Mouse (Mus musculus) small intestine, adult 2 months (tissue): ENCODE measurements around the gene Gfy.

Experiments used
- CTCF ChIP-seq: fragments of 200-500 bp; IDR thresholded peaks from 2 replicates; pipeline ENCODE4 v1.5.1; 2012; ENCODE audit warnings: low read depth, mild to moderate bottlenecking, control low read depth, inconsistent platforms, low read length, moderate library complexity, mixed read lengths; ENCODE audit not compliant: insufficient replicate concordance, insufficient read length; ENCODE audit errors: extremely low read depth
- POLR2A ChIP-seq: fragments of 200-500 bp; IDR thresholded peaks from 2 replicates; pipeline ENCODE4 v1.6.1; 2012; ENCODE audit warnings: low read depth, mild to moderate bottlenecking, control low read depth, inconsistent platforms, low read length, moderate library complexity

DNA sequence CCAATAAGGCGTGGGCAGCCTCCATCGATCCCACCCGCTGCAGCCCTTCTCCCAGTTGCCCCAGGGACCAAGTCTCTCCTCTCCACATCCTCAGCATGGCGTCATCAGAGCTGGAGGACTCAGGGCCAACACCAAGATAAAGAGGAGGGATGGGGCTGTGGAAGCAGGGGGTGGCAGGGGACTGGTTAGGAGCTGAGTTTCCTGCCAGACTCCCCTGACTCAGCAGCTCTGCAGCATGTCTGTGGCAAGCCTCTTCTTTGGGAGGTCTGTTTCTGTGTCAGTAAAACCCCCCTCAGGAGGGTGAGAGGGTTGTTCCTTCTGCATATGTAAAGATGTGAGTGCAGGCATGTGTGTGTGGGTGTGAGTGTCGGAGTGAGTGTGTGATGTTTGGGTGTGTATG lies 17.6 kb upstream of the Gfy start:
- TF ChIP-seq CTCF, result no peak
- no peak for TF ChIP-seq POLR2A
